Mouse (Mus musculus) liver, postnatal 0 days (tissue): ENCODE data around the gene Lpcat3.

Source experiments
- CTCF ChIP-seq: sonication (generic); IDR thresholded peaks from 2 replicates; pipeline ENCODE4 v1.5.1; 2016; ENCODE audit warnings: antibody characterized with exemption, low read depth
- EP300 ChIP-seq: IDR thresholded peaks from 2 replicates; pipeline ENCODE4 v1.6.1; 2016; ENCODE audit warnings: antibody characterized with exemption, low read depth, mild to moderate bottlenecking

GRCm38 (mm10) chr6:124674591-124674990 is 11.8 kb downstream of the Lpcat3 start:
- no peak for TF ChIP-seq CTCF
- no peak for TF ChIP-seq EP300
